Mouse (Mus musculus) thymus, postnatal 10 days (tissue): Measurements from ENCODE around the gene Cbx7.
A peak's percentile ranks its signal among the peaks of the same experiment; 100 is the strongest.

Experiments
- DNase-seq, 2 experiments: peaks; one replicate each; pipeline ENCODE4 v3.0.0; 2021; ENCODE audit warnings: low spot score in 2 of 2

The Cbx7 gene

DNA sequence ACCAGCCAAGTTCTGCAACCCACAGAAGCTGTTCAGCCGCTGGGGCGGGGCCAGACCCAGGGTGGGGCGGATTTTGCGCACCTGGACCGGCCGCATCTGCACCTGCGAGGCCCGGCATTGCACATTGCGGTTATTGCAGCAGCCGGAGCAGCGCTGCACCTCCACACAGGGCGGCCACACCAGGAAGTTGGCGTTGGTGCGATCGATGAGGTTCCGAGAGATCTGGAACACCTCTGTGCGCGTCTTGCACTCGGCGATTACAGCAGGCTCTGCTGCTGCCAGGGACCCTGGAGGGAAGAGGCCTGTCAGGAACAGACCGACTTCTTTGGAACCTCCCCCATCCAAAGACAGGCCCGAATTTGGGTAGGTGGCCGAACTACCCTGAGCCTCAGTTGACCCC is 30.7 kb upstream of the Cbx7 start:
- DNase-seq = no peak

DNA sequence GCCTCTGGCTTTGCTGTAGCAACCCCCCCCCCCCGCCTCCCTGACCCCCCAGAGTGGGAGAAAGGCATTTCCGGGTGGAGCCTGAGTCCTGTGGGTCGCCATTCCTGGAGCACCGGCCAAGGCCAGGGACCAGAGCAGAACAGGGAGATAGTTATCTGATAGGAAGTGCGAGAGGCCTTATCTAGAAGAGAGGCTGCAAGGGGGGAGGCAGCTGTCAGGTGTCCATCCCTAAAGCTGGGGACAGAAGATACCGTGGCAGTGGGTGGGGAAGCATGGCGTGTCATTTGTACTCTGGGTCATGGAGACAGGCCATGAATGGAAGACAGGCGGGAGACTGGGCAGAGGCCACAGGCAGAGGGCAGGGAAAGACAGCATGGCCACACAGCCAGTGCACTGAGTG is 29.8 kb upstream of the Cbx7 start:
- DNase-seq = no peak

- DNase-seq = no peak
Observed at GRCm38 (mm10) chr15:79997988-79998387, 27.1 kb upstream of the Cbx7 start.

- no peak for DNase-seq
Observed at GRCm38 (mm10) chr15:79996781-79997180, 25.9 kb upstream of the Cbx7 start.

DNA sequence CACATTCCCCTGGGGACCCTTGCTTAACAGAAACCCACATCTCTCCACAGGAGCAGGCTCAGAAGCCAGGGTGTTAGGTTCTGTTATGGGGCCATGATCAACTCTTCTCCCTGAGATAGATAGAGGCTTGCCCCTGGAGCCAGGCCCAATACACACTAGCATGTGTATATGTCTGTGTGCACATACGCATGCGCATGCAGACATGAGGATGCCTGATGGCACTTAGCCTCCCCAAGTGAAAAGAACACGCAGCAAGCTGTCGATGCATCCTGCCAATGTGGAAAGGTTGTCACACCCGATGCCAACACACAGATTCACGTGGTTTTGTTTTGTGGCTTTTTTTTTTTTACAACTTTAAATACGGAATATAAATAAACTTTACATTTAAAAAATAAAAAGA is 24.6 kb upstream of the Cbx7 start:
- DNase-seq = no peak

DNA sequence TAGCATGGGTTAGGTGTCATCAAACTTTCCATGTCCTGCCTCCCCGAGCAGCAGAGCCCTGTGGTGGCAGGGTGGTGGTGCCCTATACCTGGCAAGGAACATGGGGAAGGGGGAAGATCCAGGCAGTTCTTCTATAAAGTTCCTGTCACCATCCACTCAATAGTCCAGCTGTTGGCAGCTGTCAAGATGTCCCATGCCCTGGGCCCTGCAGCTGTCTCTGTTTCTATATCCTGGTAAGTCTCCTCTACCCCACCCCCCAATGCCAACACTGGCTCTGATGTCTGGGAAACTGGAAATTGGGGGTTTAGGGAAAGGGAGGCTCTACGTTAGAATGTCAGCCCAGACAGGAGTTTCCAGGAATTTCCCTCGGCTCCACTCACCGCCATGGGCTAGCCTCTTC is 23.6 kb upstream of the Cbx7 start:
- no peak for DNase-seq

GRCm38 (mm10) chr15:79986182-79986581 is 15.3 kb upstream of the Cbx7 start:
- no peak for DNase-seq

- DNase-seq = no peak
Observed at GRCm38 (mm10) chr15:79985471-79985870, 14.6 kb upstream of the Cbx7 start.

GRCm38 (mm10) chr15:79984152-79984551 is 13.2 kb upstream of the Cbx7 start:
- DNase-seq = no peak

DNA sequence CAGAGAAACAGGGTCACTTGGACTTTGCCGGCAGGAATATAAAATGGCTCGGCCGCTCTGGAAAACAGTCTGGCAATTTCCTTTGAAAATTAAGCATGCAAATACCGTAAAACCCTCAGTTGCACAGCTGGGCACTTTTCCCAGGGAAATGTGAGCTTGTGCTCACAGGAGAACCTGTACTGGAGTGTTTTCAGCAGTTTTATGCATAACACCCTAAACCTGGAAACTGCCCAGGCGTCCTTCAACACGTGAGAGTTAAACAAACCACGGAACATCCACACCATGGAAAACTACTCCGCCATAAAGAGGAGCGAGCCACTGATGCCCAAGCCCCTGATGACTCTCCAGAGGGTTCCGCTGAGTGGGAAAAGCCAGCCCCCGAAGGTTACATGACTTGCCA is 9.8 kb upstream of the Cbx7 start:
- no peak for DNase-seq

- no peak for DNase-seq
Observed at GRCm38 (mm10) chr15:79972186-79972585, 1.3 kb upstream of the Cbx7 start.

- no peak for DNase-seq
Observed at GRCm38 (mm10) chr15:79970491-79970890, 428 bp downstream of the Cbx7 start.

GRCm38 (mm10) chr15:79967346-79967745 is 3.6 kb downstream of the Cbx7 start:
- no peak for DNase-seq

- no peak for DNase-seq
Observed at GRCm38 (mm10) chr15:79964376-79964775, 6.5 kb downstream of the Cbx7 start.

GRCm38 (mm10) chr15:79962661-79963060 is 8.3 kb downstream of the Cbx7 start:
- DNase-seq = no peak

- DNase-seq = no peak
Observed at GRCm38 (mm10) chr15:79961366-79961921, 9.5 kb downstream of the Cbx7 start.

DNA sequence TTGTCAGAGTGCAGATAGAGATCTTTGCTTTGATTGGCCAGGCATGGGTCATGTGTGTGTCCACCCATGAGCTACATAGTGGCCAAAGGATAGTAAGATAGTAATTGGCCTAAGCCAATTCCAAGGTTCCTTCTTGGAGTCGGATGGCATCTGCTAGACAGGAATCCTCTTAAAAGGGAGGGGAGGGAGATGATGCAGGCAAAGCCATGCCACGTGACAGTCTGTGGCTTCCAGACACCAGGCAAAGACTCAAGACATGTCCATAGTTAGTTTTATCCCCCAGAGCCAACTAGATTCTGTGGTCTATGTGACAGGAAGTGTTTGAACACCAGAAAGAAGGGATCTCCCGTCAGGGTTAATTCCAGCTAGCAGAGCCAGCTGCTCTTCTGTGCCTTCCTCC is 12.5 kb downstream of the Cbx7 start:
- no peak for DNase-seq

DNA sequence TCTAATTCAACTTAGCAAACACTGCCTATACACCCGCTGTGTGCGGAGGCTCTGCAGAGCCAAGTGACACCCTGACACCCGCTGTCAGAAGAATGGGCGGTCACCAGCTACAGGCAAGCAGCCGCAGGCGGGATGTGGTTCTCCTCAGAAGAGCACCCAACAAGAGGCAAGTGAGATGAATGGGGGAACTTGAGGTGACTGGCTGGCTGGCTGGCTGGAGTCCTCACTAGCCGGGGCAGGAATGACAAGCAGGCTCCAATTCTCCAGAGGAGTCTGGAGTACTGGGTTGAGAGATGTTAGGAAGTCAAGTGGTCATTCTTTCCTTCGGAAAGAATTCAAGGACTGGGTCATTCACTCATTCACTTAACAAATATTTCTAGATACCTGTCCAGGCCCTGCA is 14.4 kb downstream of the Cbx7 start:
- peak; percentile 58 to 63 for DNase-seq

- DNase-seq = no peak
Observed at GRCm38 (mm10) chr15:79953470-79953869, 17.4 kb downstream of the Cbx7 start.

DNA sequence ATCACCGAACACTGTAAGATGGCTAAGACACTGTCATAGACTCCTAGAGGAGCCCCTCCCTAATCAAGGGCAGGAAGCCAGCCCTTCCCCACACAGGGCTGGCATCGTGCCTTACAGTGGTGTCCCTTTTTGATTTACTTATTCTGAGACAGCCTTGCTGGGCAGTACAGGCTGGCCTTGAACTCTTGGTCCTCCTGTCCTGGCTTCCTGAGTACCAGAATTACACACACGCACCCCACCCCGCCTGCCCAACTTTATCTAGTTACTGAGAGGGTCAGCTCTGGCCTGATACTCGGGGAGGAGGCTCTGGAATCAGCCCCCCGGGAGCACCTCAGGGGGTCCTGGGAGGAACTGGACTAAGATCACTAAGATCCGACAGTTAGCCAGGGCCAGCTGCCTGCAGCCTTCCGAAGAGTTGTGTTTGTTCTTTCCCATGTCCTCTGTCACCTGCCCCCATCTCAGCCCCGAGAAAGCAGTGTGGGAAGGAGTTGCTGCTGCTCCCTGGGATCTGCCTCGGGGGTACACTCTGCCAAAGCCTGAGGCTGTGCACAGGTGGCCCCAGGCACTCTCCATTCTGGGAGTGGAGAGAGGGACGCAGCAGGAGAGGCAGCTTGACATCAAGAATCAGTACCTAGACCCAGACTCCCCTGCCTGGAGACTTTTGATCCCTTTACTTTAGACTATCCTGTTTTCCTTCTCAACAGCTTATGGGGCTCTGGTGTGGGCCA is 18.3 kb downstream of the Cbx7 start:
- no peak for DNase-seq

- no peak for DNase-seq
Observed at GRCm38 (mm10) chr15:79951730-79952503, 19.0 kb downstream of the Cbx7 start.

- DNase-seq = no peak
Observed at GRCm38 (mm10) chr15:79951226-79951625, 19.7 kb downstream of the Cbx7 start.
